Mouse (Mus musculus) G1E (cell line): ENCODE results near the gene Pccb.

Experiments
- CTCF ChIP-seq: IDR thresholded peaks from 2 replicates; pipeline ENCODE4 v1.5.1; 2012; ENCODE audit warnings: low read depth, low read length, inconsistent platforms, mixed read lengths
- GATA1 ChIP-seq: IDR thresholded peaks from 2 replicates; pipeline ENCODE4 v1.6.1; 2012; ENCODE audit warnings: borderline replicate concordance, low read length, inconsistent platforms, mixed read lengths
- GATA2 ChIP-seq: IDR thresholded peaks from 2 replicates; pipeline ENCODE4 v1.6.1; 2012; ENCODE audit warnings: low read depth, low read length, inconsistent platforms, borderline replicate concordance
- TAL1 ChIP-seq: conservative IDR thresholded peaks from 2 replicates; pipeline ENCODE4 v1.6.1; 2012; ENCODE audit warnings: low read depth, low read length, inconsistent platforms, mixed read lengths

DNA sequence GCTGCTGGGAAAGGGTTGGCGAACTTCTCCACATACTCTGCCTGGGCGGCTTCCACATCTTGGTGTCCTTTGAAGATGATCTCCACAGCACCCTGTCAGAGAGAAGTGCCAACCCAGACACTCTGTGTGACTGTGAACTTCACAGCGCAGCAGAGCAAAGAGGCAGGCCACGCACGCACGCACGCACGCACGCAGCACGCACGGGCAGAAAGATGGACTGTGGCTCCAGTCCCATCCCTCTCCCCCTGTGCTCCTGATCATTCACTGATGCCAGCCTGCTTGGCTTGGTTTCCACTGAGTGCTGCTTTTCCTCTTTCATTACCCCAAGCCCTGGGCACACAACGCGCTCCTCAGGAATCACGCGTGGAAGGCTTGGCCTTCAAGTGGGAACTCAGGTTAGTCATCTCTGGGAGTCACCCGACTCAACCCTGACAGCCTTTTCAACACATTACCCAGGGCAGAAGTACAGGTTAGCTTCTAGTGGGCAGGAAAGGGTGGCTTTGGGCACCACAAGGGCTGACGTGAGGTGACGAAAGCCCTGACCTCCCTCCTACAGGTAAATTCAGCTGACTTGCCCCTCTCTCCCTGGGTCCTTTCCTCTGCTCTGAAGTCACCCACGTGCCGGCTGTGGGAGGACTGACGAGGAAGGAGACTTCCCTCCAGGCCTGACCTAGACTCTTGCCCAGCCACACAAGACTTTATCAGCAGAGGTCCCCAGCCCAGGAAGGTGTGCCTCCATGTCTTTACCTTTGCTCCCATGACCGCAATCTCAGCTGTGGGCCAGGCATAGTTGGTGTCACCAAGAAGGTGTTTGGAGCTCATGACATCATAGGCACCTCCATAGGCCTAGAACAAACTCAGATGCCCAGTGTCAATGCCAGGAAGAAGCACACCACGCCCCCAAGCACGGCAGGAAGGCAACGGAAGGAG, 50.1 kb downstream of the Pccb start:
- TF ChIP-seq CTCF = no peak
- no peak for TF ChIP-seq GATA1
- TF ChIP-seq TAL1 = no peak
- no peak for TF ChIP-seq GATA2
